Mouse (Mus musculus): ENCODE measurements at regions not wholly inside any gene's neighbourhood (a gene's known extent, or its start where the extent isn't known, plus 50 kb on each side); places are given as distances from the start of the nearest gene placed in this dataset.

- TF ChIP-seq CTCF (IDR thresholded peaks at IDR 0.05; ENCODE audit: low read depth, low read length) (no peak), POLR2A (IDR thresholded peaks at IDR 0.05; ENCODE audit: insufficient read depth, low read length) (no peak)
Measured at GRCm38 (mm10) chr13:39523246-39523850, 562.7 kb upstream of the Slc35b3 start.
